Mouse (Mus musculus) kidney, postnatal 25 days (tissue): ENCODE results near the gene Olfr768.
"Not testable (repeated sequence)": the region's sequence is repeated elsewhere in the genome, so short reads cannot be mapped to it uniquely, and the experiment has no call there.

ENCODE experiments used
- DNase-seq, 2 experiments: peaks; one replicate each; pipeline ENCODE4 v3.0.0; 2021; ENCODE audit warnings: mixed read lengths in 2 of 2

Olfr768 gene

DNA sequence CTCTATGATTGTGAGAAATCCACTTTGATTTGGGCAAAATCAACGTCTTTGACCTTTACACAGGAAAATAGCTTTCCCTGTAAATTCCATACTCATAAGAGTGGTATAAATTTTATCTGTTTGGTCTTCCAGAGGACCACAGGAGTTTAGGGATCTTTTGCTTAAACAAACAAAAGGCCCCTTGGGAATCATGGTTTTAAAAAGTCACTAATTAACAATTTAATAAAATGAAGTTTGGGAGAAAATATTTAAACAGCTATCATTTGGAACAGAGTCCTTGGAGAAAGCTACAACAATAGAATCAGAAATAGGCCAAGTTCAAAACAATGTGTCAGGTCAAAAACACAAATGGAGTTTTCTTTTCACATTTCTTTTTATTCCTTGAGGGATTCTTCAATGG lies at the start of gene Olfr768:
TSS of gene Olfr768 (minus strand) at position 101 of the 400 bp plus-strand sequence.
- no peak for DNase-seq

DNA sequence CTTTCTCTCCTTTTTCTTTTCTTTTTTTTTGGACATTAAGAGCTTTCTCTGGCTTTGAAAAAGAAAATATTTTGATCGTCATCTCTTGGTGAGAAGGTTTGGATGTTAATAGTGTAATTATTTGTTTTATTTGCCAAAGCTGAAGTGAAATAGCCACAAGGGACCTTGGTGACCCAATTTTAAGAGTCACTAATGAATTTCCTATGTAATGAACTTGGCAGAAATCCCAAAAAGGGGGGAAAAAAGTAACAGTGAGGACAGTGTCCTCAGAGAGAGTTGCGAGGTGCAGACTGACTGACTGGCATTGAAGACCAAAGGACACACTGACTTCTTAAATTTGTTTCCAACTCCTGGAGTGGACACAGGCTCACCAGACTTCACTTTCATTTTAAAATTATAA lies 39.7 kb upstream of the Olfr768 start, which contains the start of gene Olfr770:
TSS of gene Olfr770 (minus strand) at position 101 of the 400 bp plus-strand sequence.
- no peak for DNase-seq

DNA sequence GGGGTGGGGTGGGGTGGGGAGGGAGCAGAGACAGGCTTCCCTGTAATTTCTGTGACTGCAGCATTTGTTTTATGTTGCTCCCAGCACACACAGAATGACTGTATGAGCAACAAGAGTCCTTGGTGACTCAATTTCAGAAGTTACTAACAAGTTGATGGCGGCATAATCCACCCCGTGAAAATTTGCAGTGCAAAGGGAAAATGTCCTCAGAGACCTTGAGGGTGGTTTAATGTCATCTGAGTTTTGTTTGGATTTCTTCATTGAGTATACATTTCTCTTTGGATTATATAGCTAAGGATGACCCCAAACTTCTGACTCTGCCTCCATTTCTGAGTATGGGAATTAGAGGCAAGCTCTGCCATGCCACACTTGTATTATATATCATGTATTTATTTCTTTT lies 18.6 kb upstream of the Olfr768 start, which contains the start of gene Olfr769:
TSS of gene Olfr769 (minus strand) at position 101 of the 400 bp plus-strand sequence.
- DNase-seq: no peak

DNA sequence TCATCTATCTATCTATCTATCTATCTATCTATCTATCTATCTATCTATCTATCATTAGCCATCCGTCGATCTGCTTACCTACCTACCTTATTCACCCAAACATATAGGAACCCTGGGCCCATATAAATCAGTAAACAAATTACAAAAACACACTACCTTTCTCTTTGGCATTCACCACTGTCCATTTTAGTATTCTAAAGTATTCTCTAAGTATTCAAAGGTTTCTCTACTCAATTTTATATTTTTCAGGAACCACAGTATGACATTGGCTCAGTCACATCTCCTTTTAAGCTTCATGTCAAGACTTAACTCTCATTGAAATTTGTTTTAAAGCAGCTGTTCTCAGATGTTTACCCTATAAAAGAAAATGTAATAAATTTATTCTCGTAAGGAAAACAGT lies 16.0 kb upstream of the Olfr768 start:
- DNase-seq: no peak

DNA sequence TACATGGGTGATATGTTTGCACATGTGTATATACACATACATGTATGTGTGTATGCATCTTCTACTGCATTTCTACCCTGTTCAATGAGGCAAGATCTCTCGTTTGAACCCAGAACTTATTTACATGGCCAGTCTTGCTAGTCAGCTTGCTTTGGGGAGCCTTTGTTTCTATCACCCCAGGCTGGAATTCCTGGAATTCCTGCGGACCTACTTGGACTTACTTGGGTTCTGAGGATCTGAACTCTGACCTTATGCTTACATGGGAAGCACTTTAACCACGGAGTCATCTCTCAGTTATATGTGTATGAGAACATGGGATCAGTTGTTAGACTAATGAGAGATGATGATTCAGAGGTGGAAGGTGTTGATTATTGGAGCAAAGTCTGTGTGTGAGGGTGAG lies 2.1 kb upstream of the Olfr768 start:
- DNase-seq: no peak

DNA sequence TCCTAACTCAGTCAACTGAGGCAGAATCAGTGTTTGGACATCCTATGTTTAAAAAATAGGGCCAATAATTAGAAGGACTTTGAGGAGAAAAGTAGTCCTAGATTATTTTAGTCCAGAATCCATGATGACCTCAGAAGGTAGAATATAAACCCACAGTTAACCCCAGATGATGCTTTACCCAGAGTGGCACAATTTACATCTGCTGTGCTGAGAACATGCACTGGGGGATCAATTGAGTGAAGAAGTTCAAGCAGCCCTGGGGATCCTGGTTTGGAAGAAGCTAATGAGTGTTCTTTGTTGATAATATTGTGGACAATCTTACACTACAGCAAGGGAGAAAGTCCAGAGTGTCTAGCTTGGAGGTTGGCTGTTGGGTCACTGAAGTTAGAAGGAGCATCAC lies 16.4 kb downstream of the Olfr768 start, which contains the start of gene Olfr767:
TSS of gene Olfr767 (minus strand) at position 101 of the 400 bp plus-strand sequence.
- not testable (repeated sequence) for DNase-seq

DNA sequence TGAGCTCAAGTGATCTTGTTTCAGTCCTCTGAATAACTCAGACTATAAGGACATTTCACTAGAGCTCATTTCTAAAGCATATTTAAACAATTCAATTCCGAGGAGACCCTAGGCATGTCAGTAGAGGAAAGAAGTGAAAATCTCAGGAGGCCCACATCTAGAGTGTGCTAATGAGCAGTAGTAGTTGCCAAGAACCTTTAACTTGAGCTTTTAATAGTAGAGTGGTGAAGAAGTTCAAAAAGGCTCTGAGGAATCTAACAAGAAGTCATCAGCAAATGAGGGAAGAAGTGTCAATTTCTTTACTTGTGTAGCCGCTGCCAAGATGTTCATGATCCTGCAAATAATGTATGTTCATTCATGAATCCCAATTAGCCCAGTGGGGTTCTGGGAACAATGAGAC lies 30.3 kb downstream of the Olfr768 start, which contains the start of gene Olfr766-ps1:
TSS of gene Olfr766-ps1 (minus strand) at position 101 of the 400 bp plus-strand sequence.
- no peak for DNase-seq

DNA sequence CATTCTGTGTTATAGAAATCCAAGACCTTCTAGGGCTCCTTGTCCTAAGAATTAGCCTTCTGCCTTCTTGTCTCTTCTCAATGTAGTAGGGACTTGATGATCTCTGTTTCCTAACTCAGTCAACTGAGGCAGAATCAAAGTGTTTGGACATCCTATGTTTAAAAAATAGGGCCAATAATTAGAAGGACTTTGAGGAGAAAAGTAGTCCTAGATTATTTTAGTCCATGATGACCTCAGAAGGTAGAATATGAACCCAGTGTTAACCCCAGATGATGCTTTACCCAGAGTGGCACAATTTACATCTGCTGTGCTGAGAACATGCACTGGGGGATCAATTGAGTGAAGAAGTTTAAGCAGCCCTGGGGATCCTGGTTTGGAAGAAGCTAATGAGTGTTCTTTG lies 49.3 kb downstream of the Olfr768 start, which contains the start of gene Olfr765:
TSS of gene Olfr765 (minus strand) at position 101 of the 400 bp plus-strand sequence.
- not testable (repeated sequence) for DNase-seq
